Mouse (Mus musculus): ENCODE data around the gene Vip. TPM values are rescaled to one million over a fixed set of nuclear protein-coding genes. Genes with fewer than 3 reads are reported as not detected.

Gene Vip
- polyA plus RNA-seq, 1 experiment from 2014 or later: 0.45 TPM

Other genes with a start within 250 kb of the Vip start
- 2.7 and 2.9 TPM in 2 replicates for gene Syne1, start 87.7 kb upstream of the Vip start, polyA plus RNA-seq (2014; fragmentation: Nextera tagmentation; extraction: Ambion mirVana)
- gene Myct1, start 45.4 kb upstream of the Vip start, polyA plus RNA-seq (2014; fragmentation: Nextera tagmentation; extraction: Ambion mirVana): 2.1 and 2.2 TPM in 2 replicates
- 94.5 and 96.7 TPM in 2 replicates for gene Fbxo5, start 166.4 kb downstream of the Vip start, polyA plus RNA-seq (2014; fragmentation: Nextera tagmentation; extraction: Ambion mirVana)
- 16.2 and 17.0 TPM in 2 replicates for gene Mtrf1l, start 184.7 kb downstream of the Vip start, polyA plus RNA-seq (2014; fragmentation: Nextera tagmentation; extraction: Ambion mirVana)

All from midbrain, embryonic 11.5 days (tissue).